Mouse (Mus musculus): Measurements from ENCODE around the gene Lgi1. TPM values are rescaled to one million over a fixed set of nuclear protein-coding genes. Genes with fewer than 3 reads are reported as not detected.

The Lgi1 gene
- polyA plus RNA-seq, 1 experiment: 0.28 TPM

DNA sequence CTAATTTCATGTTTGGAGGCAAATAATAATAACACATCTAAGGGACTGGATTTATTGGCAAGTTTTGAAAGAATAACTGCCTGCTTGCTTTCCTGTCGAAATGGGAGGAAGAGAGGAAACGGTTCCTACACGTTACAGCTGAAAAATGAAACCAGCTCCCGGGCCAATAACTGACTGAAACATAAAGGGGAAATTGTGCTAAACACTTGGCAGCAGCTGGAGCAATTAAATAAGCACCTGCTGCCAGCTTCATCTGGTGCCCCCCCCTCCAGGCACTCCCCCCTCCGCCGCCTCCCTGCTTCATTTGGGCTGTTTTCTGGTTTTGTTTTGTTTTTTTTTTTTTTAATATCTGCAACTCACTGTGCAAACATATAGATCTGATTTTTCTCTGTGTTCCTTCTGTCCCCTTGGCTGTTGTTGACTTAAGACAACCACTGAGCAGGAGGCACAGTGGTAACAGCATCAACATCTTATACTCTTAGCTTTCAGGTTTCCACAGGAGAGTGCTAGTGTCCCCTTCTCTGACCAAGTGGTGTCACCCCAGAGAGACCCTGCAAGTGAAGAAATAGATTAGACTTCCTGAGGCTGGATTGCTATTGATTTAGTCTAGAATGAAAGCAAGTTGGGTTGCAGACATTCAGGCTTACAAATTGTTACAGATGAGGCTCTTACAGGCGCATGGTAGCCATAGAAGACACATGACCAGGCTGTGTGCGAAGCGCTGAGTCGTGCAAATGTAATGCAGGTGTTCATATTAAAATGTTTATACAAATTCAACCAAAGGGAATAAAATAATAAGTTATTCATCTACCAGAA lies 18.8 kb upstream of the Lgi1 start:
- no peaks in the 10 kb centered on the region for H3K4me1 ChIP-seq (ENCODE audit: control insufficient read depth, insufficient read depth, low read length)
- WGBS: 45% methylated on average over 10 of the region's 10 CpGs
- H3K4me3 ChIP-seq (ENCODE audit: insufficient read depth, low read depth, low read length): no peak overlapping the region
- no peaks in the 10 kb centered on the region for H3K36me3 ChIP-seq (ENCODE audit: control insufficient read depth, insufficient read depth, low read length)
- H3K27ac ChIP-seq (ENCODE audit: insufficient read depth, low read depth, low read length): no peak overlapping the region
- no peak for DNase-seq
- TF ChIP-seq CTCF (conservative IDR thresholded peaks at IDR 0.05; ENCODE audit: insufficient read depth, insufficient read length, low read depth, low read length) (no peak), POLR2A (IDR thresholded peaks at IDR 0.05; ENCODE audit: low read depth, low read length) (no peak)
- no peaks in the 10 kb centered on the region; the same call in 1 of the 2 replicates for H3K27me3 ChIP-seq (replicated peaks; ENCODE audit: control insufficient read depth, insufficient read depth, low read length)

DNA sequence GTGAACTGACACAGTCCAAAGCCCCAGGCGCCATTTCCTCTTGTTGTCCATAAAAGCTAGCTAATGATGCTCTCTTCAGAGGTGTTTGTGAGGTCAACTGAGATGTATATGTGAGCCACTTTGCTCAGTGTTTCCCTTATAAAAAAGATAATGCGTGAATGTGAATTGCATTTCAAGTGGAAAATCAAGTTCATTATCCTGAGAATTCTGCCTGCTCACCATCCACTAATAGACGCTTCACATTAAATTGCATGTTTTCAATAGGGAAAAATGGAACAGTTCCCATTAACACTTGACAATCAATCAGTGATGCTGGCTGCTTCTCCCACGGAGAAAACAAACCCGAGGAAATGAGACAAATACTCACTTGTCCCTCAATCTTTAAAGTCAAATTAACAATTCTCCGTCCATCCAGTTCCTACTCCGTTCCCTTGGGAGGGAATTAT lies 18.1 kb upstream of the Lgi1 start:
- DNase-seq: no peak
- Histone ChIP-seq H3K27ac (ENCODE audit: insufficient read depth, low read depth, low read length) (no peak overlapping the region), H3K4me3 (ENCODE audit: insufficient read depth, low read depth, low read length) (no peak overlapping the region), H3K4me1 (ENCODE audit: control insufficient read depth, insufficient read depth, low read length) (no peaks in the 10 kb centered on the region), H3K36me3 (ENCODE audit: control insufficient read depth, insufficient read depth, low read length) (no peaks in the 10 kb centered on the region), H3K27me3 (replicated peaks; ENCODE audit: control insufficient read depth, insufficient read depth, low read length) (no peaks in the 10 kb centered on the region; the same call in 1 of the 2 replicates)
- 71% methylated on average over 7 of the region's 7 CpGs for WGBS
- TF ChIP-seq CTCF (conservative IDR thresholded peaks at IDR 0.05; ENCODE audit: insufficient read depth, insufficient read length, low read depth, low read length) (no peak), POLR2A (IDR thresholded peaks at IDR 0.05; ENCODE audit: low read depth, low read length) (no peak)

DNA sequence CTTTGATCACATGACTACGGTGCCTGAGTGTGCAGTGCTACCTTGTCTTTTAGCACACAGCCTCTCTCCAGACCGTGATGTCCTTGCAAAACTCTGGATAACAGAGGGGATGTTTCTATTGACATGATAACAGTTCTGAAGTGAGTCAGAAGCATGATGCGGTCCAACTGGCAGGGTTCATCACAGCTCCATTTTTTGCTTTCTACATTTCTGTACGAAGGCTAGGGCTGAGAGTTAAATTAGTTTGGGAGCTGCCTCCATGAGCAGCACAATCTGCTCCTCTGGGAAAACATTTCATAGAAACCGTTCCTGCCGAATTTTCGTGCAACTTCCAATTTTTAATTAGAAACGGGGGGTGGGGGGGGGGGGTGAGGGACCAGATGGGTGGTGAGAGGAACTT lies 14.7 kb upstream of the Lgi1 start:
- no peaks in the 10 kb centered on the region; the same call in 1 of the 2 replicates for H3K27me3 ChIP-seq (replicated peaks; ENCODE audit: control insufficient read depth, insufficient read depth, low read length)
- DNase-seq: no peak
- H3K4me1 ChIP-seq (ENCODE audit: control insufficient read depth, insufficient read depth, low read length): no peaks in the 10 kb centered on the region
- WGBS: 91% methylated on average over 8 of the region's 8 CpGs
- H3K27ac ChIP-seq (ENCODE audit: insufficient read depth, low read depth, low read length): no peak overlapping the region
- H3K36me3 ChIP-seq (ENCODE audit: control insufficient read depth, insufficient read depth, low read length): no peaks in the 10 kb centered on the region
- no peak overlapping the region for H3K4me3 ChIP-seq (ENCODE audit: insufficient read depth, low read depth, low read length)
- TF ChIP-seq CTCF (conservative IDR thresholded peaks at IDR 0.05; ENCODE audit: insufficient read depth, insufficient read length, low read depth, low read length): no peak
- TF ChIP-seq POLR2A (IDR thresholded peaks at IDR 0.05; ENCODE audit: low read depth, low read length): no peak

DNA sequence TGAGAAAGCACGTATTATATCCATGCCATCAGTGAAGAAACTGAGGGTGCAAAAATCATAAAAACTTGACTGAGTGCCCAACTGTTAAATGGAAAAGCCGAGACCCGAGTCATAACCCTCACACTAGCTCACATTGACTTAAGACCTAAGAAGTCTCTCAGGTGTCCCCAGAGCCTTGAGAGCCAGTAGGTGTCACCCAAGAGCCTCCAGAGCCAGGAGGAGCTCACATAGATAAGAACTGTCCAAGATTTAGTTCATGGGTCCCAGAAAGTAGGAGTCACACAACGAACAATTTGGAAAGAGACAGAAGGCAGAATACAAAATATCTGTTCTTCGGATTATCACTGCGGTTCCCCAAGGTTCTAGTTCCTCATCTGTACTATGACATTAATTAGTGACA lies 10.5 kb upstream of the Lgi1 start:
- H3K36me3 ChIP-seq (ENCODE audit: control insufficient read depth, insufficient read depth, low read length): no peaks in the 10 kb centered on the region
- peak; percentile 50 for DNase-seq
- 53% methylated on average over 6 of the region's 6 CpGs for WGBS
- H3K4me1 ChIP-seq (ENCODE audit: control insufficient read depth, insufficient read depth, low read length): no peaks in the 10 kb centered on the region
- no peaks in the 10 kb centered on the region; the same call in 1 of the 2 replicates for H3K27me3 ChIP-seq (replicated peaks; ENCODE audit: control insufficient read depth, insufficient read depth, low read length)
- H3K4me3 ChIP-seq (ENCODE audit: insufficient read depth, low read depth, low read length): no peak overlapping the region
- H3K27ac ChIP-seq (ENCODE audit: insufficient read depth, low read depth, low read length): no peak overlapping the region
- TF ChIP-seq POLR2A (IDR thresholded peaks at IDR 0.05; ENCODE audit: low read depth, low read length) (no peak), CTCF (conservative IDR thresholded peaks at IDR 0.05; ENCODE audit: insufficient read depth, insufficient read length, low read depth, low read length) (peak; percentile 69)

DNA sequence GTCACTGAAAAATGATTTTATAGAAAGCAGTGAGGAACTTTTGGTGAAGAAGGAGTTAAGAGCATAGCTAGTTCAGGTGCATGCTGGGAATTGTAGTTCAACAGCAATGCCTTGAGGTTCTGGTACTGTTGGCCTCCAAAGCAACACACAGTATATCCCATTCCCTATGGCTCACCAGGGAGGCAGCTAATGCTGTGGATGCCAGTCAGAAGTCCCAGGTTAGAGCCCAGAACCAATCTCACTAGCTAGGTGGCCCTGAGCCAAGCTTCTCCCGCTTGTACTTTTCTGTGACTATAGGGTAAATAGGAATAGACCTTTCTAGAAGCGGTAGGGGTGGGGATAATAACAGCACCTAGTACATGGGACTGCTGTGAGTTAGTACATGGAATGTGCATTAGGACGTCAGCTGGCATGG lies 5.7 kb upstream of the Lgi1 start:
- H3K4me1 ChIP-seq (ENCODE audit: control insufficient read depth, insufficient read depth, low read length): no peaks in the 10 kb centered on the region
- no peak for DNase-seq

DNA sequence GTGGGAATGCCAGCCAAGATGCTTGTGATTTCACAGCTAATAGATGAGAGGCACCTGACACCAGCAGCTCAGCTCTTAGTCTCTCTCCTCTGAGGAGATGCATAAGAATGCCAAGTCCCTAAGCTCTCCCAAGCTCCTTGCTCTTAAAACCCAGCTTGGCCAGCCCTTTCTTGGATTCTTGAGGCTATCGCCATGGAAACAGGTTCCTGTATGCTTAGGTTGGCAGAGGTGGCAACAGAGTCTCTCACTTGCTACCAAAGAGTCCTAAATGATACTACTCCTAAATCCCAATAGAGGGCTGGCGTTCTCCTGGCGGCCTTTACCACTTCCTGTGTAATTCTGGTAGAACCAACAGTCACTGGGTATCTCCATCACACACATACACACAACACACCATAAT lies 4.9 kb upstream of the Lgi1 start:
- WGBS: 87% methylated on average over 3 of the region's 3 CpGs
- Histone ChIP-seq H3K4me3 (ENCODE audit: insufficient read depth, low read depth, low read length) (no peak overlapping the region), H3K36me3 (ENCODE audit: control insufficient read depth, insufficient read depth, low read length) (no peaks in the 10 kb centered on the region), H3K27me3 (replicated peaks; ENCODE audit: control insufficient read depth, insufficient read depth, low read length) (no peaks in the 10 kb centered on the region; the same call in 1 of the 2 replicates), H3K27ac (ENCODE audit: insufficient read depth, low read depth, low read length) (no peak overlapping the region), H3K4me1 (ENCODE audit: control insufficient read depth, insufficient read depth, low read length) (no peaks in the 10 kb centered on the region)
- TF ChIP-seq CTCF (conservative IDR thresholded peaks at IDR 0.05; ENCODE audit: insufficient read depth, insufficient read length, low read depth, low read length) (no peak), POLR2A (IDR thresholded peaks at IDR 0.05; ENCODE audit: low read depth, low read length) (no peak)
- no peak for DNase-seq

More for the DNA sequence above, 5.7 kb upstream of the Lgi1 start:
- H3K4me3 ChIP-seq (ENCODE audit: insufficient read depth, low read depth, low read length): no peak overlapping the region
- H3K36me3 ChIP-seq (ENCODE audit: control insufficient read depth, insufficient read depth, low read length): no peaks in the 10 kb centered on the region
- no peak overlapping the region for H3K27ac ChIP-seq (ENCODE audit: insufficient read depth, low read depth, low read length)
- TF ChIP-seq POLR2A (IDR thresholded peaks at IDR 0.05; ENCODE audit: low read depth, low read length): no peak
- no peak for TF ChIP-seq CTCF (conservative IDR thresholded peaks at IDR 0.05; ENCODE audit: insufficient read depth, insufficient read length, low read depth, low read length)
- WGBS: 75% methylated on average over 3 of the region's 3 CpGs
- no peaks in the 10 kb centered on the region; the same call in 1 of the 2 replicates for H3K27me3 ChIP-seq (replicated peaks; ENCODE audit: control insufficient read depth, insufficient read depth, low read length)

DNA sequence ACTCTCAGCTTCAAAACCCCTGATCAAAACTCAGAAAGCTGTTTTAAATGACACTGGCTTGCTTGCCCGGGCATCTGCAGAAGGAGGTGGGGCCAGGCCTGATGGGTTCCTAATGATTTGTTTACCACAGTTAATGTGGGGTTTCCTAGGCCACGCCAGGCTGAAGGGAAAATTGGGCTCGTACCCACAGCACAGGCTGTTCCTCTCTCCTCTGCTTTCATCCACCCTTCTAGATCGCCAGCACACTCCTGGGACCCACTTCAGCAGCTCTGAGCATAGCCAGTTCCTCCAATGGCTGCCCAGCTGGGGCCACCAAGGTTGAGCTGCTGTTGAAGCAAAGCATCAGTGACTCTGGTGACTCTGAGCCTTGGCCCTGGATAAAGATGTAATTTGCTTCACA lies 4.0 kb upstream of the Lgi1 start:
- Histone ChIP-seq H3K4me3 (ENCODE audit: insufficient read depth, low read depth, low read length) (no peak overlapping the region), H3K36me3 (ENCODE audit: control insufficient read depth, insufficient read depth, low read length) (no peaks in the 10 kb centered on the region), H3K27ac (ENCODE audit: insufficient read depth, low read depth, low read length) (no peak overlapping the region), H3K4me1 (ENCODE audit: control insufficient read depth, insufficient read depth, low read length) (no peaks in the 10 kb centered on the region), H3K27me3 (replicated peaks; ENCODE audit: control insufficient read depth, insufficient read depth, low read length) (no peaks in the 10 kb centered on the region; the same call in 1 of the 2 replicates)
- WGBS: 58% methylated on average over 4 of the region's 4 CpGs
- DNase-seq: no peak
- TF ChIP-seq POLR2A (IDR thresholded peaks at IDR 0.05; ENCODE audit: low read depth, low read length) (no peak), CTCF (conservative IDR thresholded peaks at IDR 0.05; ENCODE audit: insufficient read depth, insufficient read length, low read depth, low read length) (no peak)
